Mouse (Mus musculus): ENCODE data around the gene Pik3ap1. TPM values are rescaled to one million over a fixed set of nuclear protein-coding genes. Genes with fewer than 3 reads are reported as not detected.

Gene Pik3ap1
- total and polyA plus RNA-seq, 3 experiments, result 0.12 to 0.40 TPM; not detected in 1

DNA sequence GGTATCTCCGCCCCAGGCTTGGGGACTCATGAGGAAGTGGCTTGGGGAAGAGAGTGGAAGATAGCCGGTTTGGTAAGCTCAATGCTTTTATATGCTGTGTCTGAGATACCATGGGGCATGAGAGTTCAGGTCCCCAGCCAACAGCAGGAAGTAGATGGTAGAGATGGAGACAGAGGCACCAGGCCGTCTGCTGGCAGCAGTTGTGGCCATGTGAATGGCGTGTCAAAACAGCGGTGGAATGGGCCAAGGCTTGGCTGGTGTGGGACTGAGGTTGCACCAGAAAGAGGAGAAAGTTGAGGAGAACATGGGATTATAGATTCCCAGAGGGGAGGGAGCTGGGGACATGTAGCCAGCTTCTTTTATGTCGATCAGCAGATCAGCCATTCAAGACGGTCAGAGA, 106.3 kb downstream of the Pik3ap1 start:
- TF ChIP-seq POLR2AphosphoS2 (IDR thresholded peaks at IDR 0.05; ENCODE audit: low read length) (no peak), JUND (IDR thresholded peaks at IDR 0.05; ENCODE audit: low read depth, low read length) (no peak), SMC3 (IDR thresholded peaks at IDR 0.05; ENCODE audit: low read depth, low read length) (no peak), GATA1 (IDR thresholded peaks at IDR 0.05; ENCODE audit: low read depth, low read length) (no peak), E2F4 (IDR thresholded peaks at IDR 0.05; ENCODE audit: borderline replicate concordance, low read depth, low read length) (no peak), ELF1 (IDR thresholded peaks at IDR 0.05; ENCODE audit: low read depth, low read length) (no peak), MXI1 (IDR thresholded peaks at IDR 0.05; ENCODE audit: low read depth, low read length) (no peak), ETS1 (IDR thresholded peaks at IDR 0.05; ENCODE audit: low read depth, low read length) (no peak), MAZ (IDR thresholded peaks at IDR 0.05; ENCODE audit: low read depth, low read length) (no peak), CHD2 (IDR thresholded peaks at IDR 0.05; ENCODE audit: low read length) (no peak), SIN3A (IDR thresholded peaks at IDR 0.05; ENCODE audit: low read length) (no peak), HCFC1 (IDR thresholded peaks at IDR 0.05; ENCODE audit: low read depth, low read length) (no peak)
- Histone ChIP-seq H3K27me3 (ENCODE audit: control insufficient read depth in 1 of 2, insufficient read depth in 2 of 2, low read length in 2 of 2) (no peaks in the 10 kb centered on the region), H3K79me2 (ENCODE audit: control insufficient read depth, insufficient read depth, low read length, poor library complexity) (no peaks in the 10 kb centered on the region), H3K36me3 (ENCODE audit: control insufficient read depth in 1 of 2, insufficient read depth in 2 of 2, low read length in 2 of 2) (no peaks in the 10 kb centered on the region), H3K4me1 (ENCODE audit: control insufficient read depth in 1 of 2, insufficient read depth in 2 of 2, low read length in 2 of 2) (no peaks in the 10 kb centered on the region), H3K9me3 (replicated peaks; ENCODE audit: insufficient read depth, low read length) (no peaks in the 10 kb centered on the region), H3K9ac (ENCODE audit: control insufficient read depth, low read depth, low read length, poor library complexity, severe bottlenecking) (no peak overlapping the region), H3K4me3 (ENCODE audit: control insufficient read depth in 1 of 2, insufficient read depth in 1 of 2, low read depth in 2 of 2, low read length in 2 of 2) (no peak overlapping the region), H3K27ac (ENCODE audit: control insufficient read depth, low read depth, low read length) (no peak overlapping the region)
- no peak for DNase-seq (ENCODE audit: low read depth, low spot score)

DNA sequence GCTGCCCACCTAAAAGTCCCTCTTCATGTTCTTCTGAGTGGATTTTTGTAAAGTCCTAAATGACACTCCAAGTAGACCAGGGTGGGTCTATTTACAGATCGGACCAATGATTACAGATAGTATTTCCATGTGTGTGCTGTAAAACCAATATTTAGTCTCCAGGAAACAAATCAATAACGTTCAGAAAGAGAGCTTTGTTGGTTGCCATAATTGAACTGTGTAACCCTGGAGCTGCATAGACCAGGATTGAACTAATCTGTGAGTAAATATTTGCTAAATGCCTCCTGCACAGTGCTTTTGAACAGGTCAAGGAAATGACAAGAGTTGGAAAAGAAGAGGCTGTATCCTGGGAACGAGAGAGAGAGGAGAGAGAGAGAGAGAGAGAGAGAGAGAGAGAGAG, 109.3 kb downstream of the Pik3ap1 start:
- no peaks in the 10 kb centered on the region for H3K36me3 ChIP-seq (ENCODE audit: control insufficient read depth in 1 of 2, insufficient read depth in 2 of 2, low read length in 2 of 2)
- TF ChIP-seq SMC3 (IDR thresholded peaks at IDR 0.05; ENCODE audit: low read depth, low read length) (no peak), MEF2A (IDR thresholded peaks at IDR 0.05; ENCODE audit: extremely low read depth, insufficient replicate concordance, low read depth, low read length, poor library complexity, severe bottlenecking) (no peak), EP300 (IDR thresholded peaks at IDR 0.05; ENCODE audit: low read depth in 1 of 2, low read length in 2 of 2) (no peak), HCFC1 (IDR thresholded peaks at IDR 0.05; ENCODE audit: low read depth, low read length) (no peak), MYC (IDR thresholded peaks at IDR 0.05; ENCODE audit: low read depth, low read length) (no peak), GABPA (IDR thresholded peaks at IDR 0.05; ENCODE audit: low read depth, low read length) (no peak), NRF1 (IDR thresholded peaks at IDR 0.05; ENCODE audit: insufficient read depth, low read depth, low read length, poor library complexity, severe bottlenecking) (no peak), UBTF (IDR thresholded peaks at IDR 0.05; ENCODE audit: borderline replicate concordance, insufficient read depth, low read depth, low read length) (no peak), POLR2AphosphoS5 (IDR thresholded peaks at IDR 0.05; ENCODE audit: borderline replicate concordance, low read depth, low read length) (no peak), ZMIZ1 (IDR thresholded peaks at IDR 0.05; ENCODE audit: low read depth, low read length) (no peak), MAZ (IDR thresholded peaks at IDR 0.05; ENCODE audit: low read depth, low read length) (no peak), USF2 (IDR thresholded peaks at IDR 0.05; ENCODE audit: borderline replicate concordance in 1 of 2, insufficient read depth in 1 of 2, low read depth in 1 of 2, low read length in 2 of 2) (no peak), POLR2AphosphoS2 (IDR thresholded peaks at IDR 0.05; ENCODE audit: low read length) (no peak), TAL1 (IDR thresholded peaks at IDR 0.05; ENCODE audit: low read length) (no peak), RAD21 (IDR thresholded peaks at IDR 0.05; ENCODE audit: low read depth, low read length) (no peak), ETS1 (IDR thresholded peaks at IDR 0.05; ENCODE audit: low read depth, low read length) (no peak), POLR2A (IDR thresholded peaks at IDR 0.05; ENCODE audit: control insufficient read depth in 1 of 2, insufficient read depth in 1 of 2, low read depth in 1 of 2, low read length in 2 of 2, poor library complexity in 1 of 2) (no peak)
- H3K9ac ChIP-seq (ENCODE audit: control insufficient read depth, low read depth, low read length, poor library complexity, severe bottlenecking), result no peak overlapping the region
- H3K9me3 ChIP-seq (replicated peaks; ENCODE audit: insufficient read depth, low read length), result no peaks in the 10 kb centered on the region
- no peak overlapping the region for H3K27ac ChIP-seq (ENCODE audit: control insufficient read depth, low read depth, low read length)
- DNase-seq (ENCODE audit: low read depth, low spot score), result no peak
- no peaks in the 10 kb centered on the region for H3K4me1 ChIP-seq (ENCODE audit: control insufficient read depth in 1 of 2, insufficient read depth in 2 of 2, low read length in 2 of 2)
- H3K79me2 ChIP-seq (ENCODE audit: control insufficient read depth, insufficient read depth, low read length, poor library complexity), result no peaks in the 10 kb centered on the region
- no peaks in the 10 kb centered on the region; a peak in 1 of 4 replicates for H3K27me3 ChIP-seq (ENCODE audit: control insufficient read depth in 1 of 2, insufficient read depth in 2 of 2, low read length in 2 of 2)
- no peak overlapping the region for H3K4me3 ChIP-seq (ENCODE audit: control insufficient read depth in 1 of 2, insufficient read depth in 1 of 2, low read depth in 2 of 2, low read length in 2 of 2)
